Mouse (Mus musculus) midbrain, embryonic 10.5 days (tissue): Measurements from ENCODE around the gene Snrpf. TPM values are rescaled to one million over a fixed set of nuclear protein-coding genes. Genes with fewer than 3 reads are reported as not detected.
"Not testable (repeated sequence)": the region's sequence is repeated elsewhere in the genome, so short reads cannot be mapped to it uniquely, and the experiment has no call there.

Source experiments
- DNase-seq: peaks from one replicate; pipeline ENCODE4 v3.0.0-alpha.2; 2017; ENCODE audit warnings: low spot score
- H3K27ac ChIP-seq: fragments of 300-500 bp; sonication (generic); replicated peaks from 2 replicates; pipeline ENCODE4 v1.5.1; 2016; ENCODE audit warnings: mild to moderate bottlenecking
- H3K27me3 ChIP-seq: fragments of 300-500 bp; sonication (generic); 2 replicates; pipeline ENCODE4 v1.6.1; 2016; ENCODE audit warnings: low read depth, mild to moderate bottlenecking; ENCODE audit not compliant: poor library complexity, severe bottlenecking
- H3K36me3 ChIP-seq: fragments of 300-500 bp; sonication (generic); 2 replicates; pipeline ENCODE4 v1.6.1; 2016; ENCODE audit warnings: mild to moderate bottlenecking, moderate library complexity
- H3K4me1 ChIP-seq: fragments of 300-500 bp; sonication (generic); 2 replicates; pipeline ENCODE4 v1.6.1; 2016
- H3K4me3 ChIP-seq: fragments of 300-500 bp; sonication (generic); 2 replicates; pipeline ENCODE4 v1.5.1; 2016; ENCODE audit warnings: mild to moderate bottlenecking, moderate library complexity
- H3K9me3 ChIP-seq: fragments of 300-500 bp; sonication (generic); replicated peaks from 2 replicates; pipeline ENCODE4 v1.6.1; 2016; ENCODE audit warnings: mild to moderate bottlenecking
- WGBS: fragments of 180-500 bp; shearing (Covaris S2); methylation state at CpG from one replicate; pipeline ENCODE4 v1.1.7; 2016; 5-methylcytosine and 5-hydroxymethylcytosine counted together
- polyA plus RNA-seq: library from polyadenylated mRNA; unstranded; fragments of >200 nt; fragmentation: Nextera tagmentation; extraction: Ambion mirVana; gene quantifications from 2 replicates; pipeline ENCODE4 v1.2.1, GENCODE M21; 2016

Gene Snrpf
- polyA plus RNA-seq, 1 experiment from 2014 or later = 191 TPM

GRCm38 (mm10) chr10:93568671-93569070, 20.8 kb downstream of the Snrpf start:
- no peak for DNase-seq
- 83% methylated on average over 6 of the region's 6 CpGs for WGBS
- no peaks in the 10 kb centered on the region for H3K27me3 ChIP-seq

GRCm38 (mm10) chr10:93567841-93568566, 21.5 kb downstream of the Snrpf start:
- Histone ChIP-seq H3K27ac (no peak overlapping the region), H3K4me3 (no peak overlapping the region), H3K4me1 (no peaks in the 10 kb centered on the region), H3K9me3 (no peaks in the 10 kb centered on the region), H3K36me3 (no peaks in the 10 kb centered on the region), H3K27me3 (no peaks in the 10 kb centered on the region)
- 87% methylated on average over 11 of the region's 11 CpGs for WGBS
- DNase-seq = no peak

More at GRCm38 (mm10) chr10:93568671-93569070, 20.8 kb downstream of the Snrpf start:
- H3K36me3 ChIP-seq = no peaks in the 10 kb centered on the region
- H3K27ac ChIP-seq = no peak overlapping the region
- H3K4me3 ChIP-seq = no peak overlapping the region
- no peaks in the 10 kb centered on the region for H3K9me3 ChIP-seq
- H3K4me1 ChIP-seq = no peaks in the 10 kb centered on the region

GRCm38 (mm10) chr10:93567066-93567465, 22.4 kb downstream of the Snrpf start:
- Histone ChIP-seq H3K27ac (no peak overlapping the region), H3K9me3 (no peaks in the 10 kb centered on the region), H3K36me3 (no peaks in the 10 kb centered on the region), H3K27me3 (no peaks in the 10 kb centered on the region), H3K4me1 (no peaks in the 10 kb centered on the region), H3K4me3 (no peak overlapping the region)
- DNase-seq = no peak
- 90% methylated on average over 10 of the region's 10 CpGs for WGBS

DNA sequence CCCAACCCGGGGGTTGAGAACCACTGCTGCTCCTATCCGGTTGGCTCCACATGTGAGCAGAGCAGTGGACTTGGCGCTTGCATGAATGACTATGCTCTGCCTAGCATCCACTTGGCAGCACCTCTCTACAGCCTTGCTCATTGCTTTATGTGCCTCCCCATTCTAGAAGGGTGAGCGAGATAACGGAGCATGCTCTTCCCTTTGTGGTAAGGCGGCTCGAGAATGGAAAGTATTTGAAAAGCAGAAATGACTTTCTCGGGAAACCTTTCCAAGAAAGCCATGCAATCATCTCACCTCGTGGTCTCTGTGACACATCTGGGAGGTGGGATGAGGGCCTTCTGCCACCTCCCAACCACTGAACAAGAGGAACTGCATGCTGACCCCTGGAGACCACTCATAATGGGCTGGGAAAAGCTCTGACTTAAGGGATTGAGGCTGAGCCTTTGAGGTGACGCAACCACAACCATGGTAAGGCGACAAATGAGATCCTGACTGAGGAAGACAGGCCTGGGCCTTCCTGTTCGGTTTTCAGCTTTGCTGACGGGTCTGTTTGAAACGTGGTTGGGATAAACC, 24.9 kb downstream of the Snrpf start:
- 93% methylated on average over 14 of the region's 14 CpGs for WGBS
- Histone ChIP-seq H3K4me3 (no peak overlapping the region), H3K4me1 (no peaks in the 10 kb centered on the region), H3K36me3 (no peaks in the 10 kb centered on the region), H3K9me3 (no peaks in the 10 kb centered on the region), H3K27me3 (no peaks in the 10 kb centered on the region), H3K27ac (no peak overlapping the region)
- DNase-seq = no peak

DNA sequence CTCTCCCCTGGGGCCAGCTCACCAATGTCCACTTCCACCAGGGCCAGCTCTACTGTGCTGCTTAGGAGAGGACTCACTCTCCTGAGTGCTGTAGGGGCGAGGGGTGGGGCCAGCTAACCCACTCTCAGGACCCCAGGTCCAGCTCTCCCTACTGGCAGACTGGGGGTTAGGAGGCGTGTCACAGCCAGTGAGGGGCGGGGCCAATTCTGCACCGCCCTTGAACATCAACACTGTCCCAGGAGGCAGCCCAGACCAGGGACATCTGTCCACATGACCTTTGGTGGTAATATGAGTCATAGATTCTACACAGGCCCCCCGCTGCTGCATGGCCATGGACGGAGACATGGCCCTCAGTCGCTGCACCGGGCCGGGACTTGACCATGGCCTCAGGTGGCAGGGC, 29.7 kb downstream of the Snrpf start:
- H3K4me3 ChIP-seq = no peak overlapping the region
- DNase-seq = no peak
- no peaks in the 10 kb centered on the region for H3K27me3 ChIP-seq
- H3K36me3 ChIP-seq = no peaks in the 10 kb centered on the region
- H3K4me1 ChIP-seq = no peaks in the 10 kb centered on the region
- no peak overlapping the region for H3K27ac ChIP-seq
- H3K9me3 ChIP-seq = no peaks in the 10 kb centered on the region
- 51% methylated on average over 9 of the region's 9 CpGs for WGBS

- H3K9me3 ChIP-seq = not testable (repeated sequence)
Observed at GRCm38 (mm10) chr10:93557971-93558370, 31.5 kb downstream of the Snrpf start.

DNA sequence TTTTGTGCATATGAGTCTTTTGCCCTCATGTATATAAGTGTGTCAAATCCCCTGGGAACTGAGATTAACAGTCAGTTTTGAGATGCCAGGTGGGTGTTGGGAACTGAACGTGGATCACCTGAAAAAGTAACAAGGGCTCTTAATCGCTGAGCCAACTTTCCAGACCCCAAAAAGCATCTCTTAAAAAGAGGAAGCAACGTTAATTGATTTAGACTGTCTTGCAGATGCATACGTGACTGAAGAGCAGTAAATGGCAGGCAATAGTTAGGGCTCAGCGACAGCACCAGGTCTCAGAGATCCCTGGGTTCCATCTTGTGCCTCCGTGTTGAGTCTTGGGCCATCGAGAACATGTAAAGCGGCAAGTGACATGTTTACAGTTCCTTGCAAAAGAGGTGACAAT, 36.9 kb downstream of the Snrpf start:
- Histone ChIP-seq H3K27ac (no peak overlapping the region), H3K27me3 (peaks cover 8% of the 10 kb centered on the region; the same call in 1 of the 2 replicates), H3K36me3 (no peaks in the 10 kb centered on the region), H3K4me3 (no peak overlapping the region), H3K9me3 (no peaks in the 10 kb centered on the region), H3K4me1 (no peaks in the 10 kb centered on the region)
- WGBS = 91% methylated on average over 8 of the region's 8 CpGs
- no peak for DNase-seq

More at GRCm38 (mm10) chr10:93557971-93558370, 31.5 kb downstream of the Snrpf start:
- H3K27me3 ChIP-seq, DNase-seq, H3K4me3 ChIP-seq, H3K36me3 ChIP-seq, H3K4me1 ChIP-seq, H3K27ac ChIP-seq: not testable (repeated sequence)
- WGBS = 80% methylated on average over 2 of the region's 2 CpGs

DNA sequence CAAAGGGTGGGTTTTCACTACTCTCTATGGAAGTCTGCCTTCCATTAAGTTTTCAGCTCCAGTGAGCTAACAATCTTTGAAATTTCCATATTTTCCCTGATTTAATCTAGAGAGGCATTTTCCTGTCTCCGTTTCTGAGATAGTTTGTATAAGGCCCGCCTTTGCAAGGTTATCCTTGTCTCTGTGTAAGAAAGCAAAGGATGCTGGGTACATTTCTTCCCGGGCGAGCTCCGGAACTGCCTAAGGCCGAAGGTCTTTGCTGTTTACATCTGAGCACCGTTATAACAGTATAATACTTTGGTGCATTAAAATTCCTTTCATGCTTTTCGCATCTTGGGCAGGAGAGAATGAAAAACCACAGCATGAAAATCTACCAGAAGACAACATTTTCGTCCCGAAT, 39.7 kb downstream of the Snrpf start:
- no peaks in the 10 kb centered on the region for H3K36me3 ChIP-seq
- H3K4me1 ChIP-seq = peaks cover 8% of the 10 kb centered on the region
- H3K9me3 ChIP-seq = no peaks in the 10 kb centered on the region
- no peak overlapping the region for H3K4me3 ChIP-seq
- WGBS = 92% methylated on average over 10 of the region's 10 CpGs
- peaks cover 8% of the 10 kb centered on the region; the same call in 1 of the 2 replicates for H3K27me3 ChIP-seq
- H3K27ac ChIP-seq = no peak overlapping the region
- DNase-seq = no peak

DNA sequence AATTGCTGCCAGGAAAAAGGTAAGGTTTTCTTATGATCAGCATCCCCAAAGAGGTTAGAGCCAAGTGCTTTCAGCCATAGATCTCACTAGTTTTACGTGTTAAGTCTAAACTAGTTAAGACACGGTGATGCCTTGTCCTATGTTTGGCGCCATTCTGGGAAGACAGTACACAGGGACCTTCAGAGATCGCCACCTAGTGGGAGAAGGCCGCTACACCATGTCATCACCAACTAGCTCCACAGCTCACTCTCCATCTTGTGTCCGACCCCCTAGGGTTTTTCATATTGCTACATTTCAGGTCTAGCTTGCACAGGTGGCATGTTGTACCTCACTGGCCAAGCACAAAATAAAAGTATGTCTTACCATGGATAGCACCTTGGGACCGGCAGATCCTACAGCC, 40.5 kb downstream of the Snrpf start:
- DNase-seq = peak; percentile 80
- Histone ChIP-seq H3K4me3 (no peak overlapping the region), H3K36me3 (no peaks in the 10 kb centered on the region), H3K9me3 (no peaks in the 10 kb centered on the region), H3K27ac (peak overlapping the region; percentile 46; the same call in 1 of the 2 replicates), H3K27me3 (peaks cover 8% of the 10 kb centered on the region; the same call in 1 of the 2 replicates), H3K4me1 (peaks cover 8% of the 10 kb centered on the region)
- 16% methylated on average over 7 of the region's 7 CpGs for WGBS

GRCm38 (mm10) chr10:93547741-93548270, 41.7 kb downstream of the Snrpf start:
- Histone ChIP-seq H3K4me1 (peaks cover 13% of the 10 kb centered on the region), H3K4me3 (no peak overlapping the region), H3K27me3 (peaks cover 8% of the 10 kb centered on the region; the same call in 1 of the 2 replicates), H3K36me3 (no peaks in the 10 kb centered on the region), H3K27ac (0 out of 2 replicates have a peak overlapping the region, but pooled peaks have one; percentile 46), H3K9me3 (no peaks in the 10 kb centered on the region)
- 87% methylated on average over 4 of the region's 4 CpGs for WGBS
- no peak for DNase-seq

- H3K4me1 ChIP-seq = peaks cover 43% of the 10 kb centered on the region
- H3K27ac ChIP-seq = no peak overlapping the region
- no peak overlapping the region for H3K4me3 ChIP-seq
- WGBS = 81% methylated on average over 5 of the region's 5 CpGs
- H3K36me3 ChIP-seq = no peaks in the 10 kb centered on the region
- no peaks in the 10 kb centered on the region for H3K9me3 ChIP-seq
- peaks cover 20% of the 10 kb centered on the region for H3K27me3 ChIP-seq
- DNase-seq = no peak
Observed at GRCm38 (mm10) chr10:93544172-93544571, 45.3 kb downstream of the Snrpf start.

GRCm38 (mm10) chr10:93543176-93543575, 46.3 kb downstream of the Snrpf start:
- Histone ChIP-seq H3K36me3 (no peaks in the 10 kb centered on the region), H3K27me3 (peaks cover 25% of the 10 kb centered on the region), H3K9me3 (no peaks in the 10 kb centered on the region), H3K4me1 (peaks cover 43% of the 10 kb centered on the region), H3K27ac (no peak overlapping the region), H3K4me3 (no peak overlapping the region)
- WGBS = 53% methylated on average over 6 of the region's 6 CpGs
- DNase-seq = no peak

- Histone ChIP-seq H3K27ac (no peak overlapping the region), H3K36me3 (no peaks in the 10 kb centered on the region), H3K4me1 (peaks cover 43% of the 10 kb centered on the region), H3K27me3 (peaks cover 29% of the 10 kb centered on the region), H3K4me3 (no peak overlapping the region), H3K9me3 (no peaks in the 10 kb centered on the region)
- 55% methylated on average over 4 of the region's 4 CpGs for WGBS
- DNase-seq = no peak
Observed at GRCm38 (mm10) chr10:93542356-93542755, 47.1 kb downstream of the Snrpf start.
